Mouse (Mus musculus): Measurements from ENCODE around the gene Nxnl2.
"Not testable (repeated sequence)": the region's sequence is repeated elsewhere in the genome, so short reads cannot be mapped to it uniquely, and the experiment has no call there.

Gene Nxnl2

GRCm38 (mm10) chr13:51179362-51179761 lies 8.5 kb downstream of the Nxnl2 start:
- no peak for DNase-seq (ENCODE audit: low read depth, low spot score)

- DNase-seq (ENCODE audit: low read depth, low spot score) = no peak
These were observed 11.4 kb downstream of the Nxnl2 start for GRCm38 (mm10) chr13:51182236-51182635.

- DNase-seq (ENCODE audit: low read depth, low spot score) = no peak
These were observed 14.1 kb downstream of the Nxnl2 start for GRCm38 (mm10) chr13:51184896-51185295.

GRCm38 (mm10) chr13:51190336-51190735 lies 19.5 kb downstream of the Nxnl2 start:
- no peak for DNase-seq (ENCODE audit: low read depth, low spot score)

GRCm38 (mm10) chr13:51191416-51192140 lies 20.8 kb downstream of the Nxnl2 start:
- no peak for DNase-seq (ENCODE audit: low read depth, low spot score)

- DNase-seq (ENCODE audit: low read depth, low spot score) = no peak
These were observed 23.1 kb downstream of the Nxnl2 start for GRCm38 (mm10) chr13:51193893-51194292.

- no peak for DNase-seq (ENCODE audit: low read depth, low spot score)
These were observed 26.9 kb downstream of the Nxnl2 start for GRCm38 (mm10) chr13:51197699-51198098.

- no peak for DNase-seq (ENCODE audit: low read depth, low spot score)
These were observed 27.4 kb downstream of the Nxnl2 start for GRCm38 (mm10) chr13:51198186-51198585.

GRCm38 (mm10) chr13:51201985-51202843 lies 31.4 kb downstream of the Nxnl2 start:
- not testable (repeated sequence) for DNase-seq (ENCODE audit: low read depth, low spot score)

GRCm38 (mm10) chr13:51202844-51203173 lies 32.0 kb downstream of the Nxnl2 start:
- DNase-seq (ENCODE audit: low read depth, low spot score) = not testable (repeated sequence)

GRCm38 (mm10) chr13:51203467-51203866 lies 32.6 kb downstream of the Nxnl2 start:
- DNase-seq (ENCODE audit: low read depth, low spot score) = no peak

- DNase-seq (ENCODE audit: low read depth, low spot score) = not testable (repeated sequence)
These were observed 33.3 kb downstream of the Nxnl2 start for GRCm38 (mm10) chr13:51204081-51204480.

GRCm38 (mm10) chr13:51207965-51208364 lies 37.1 kb downstream of the Nxnl2 start:
- DNase-seq (ENCODE audit: low read depth, low spot score) = peak; percentile 32

- DNase-seq (ENCODE audit: low read depth, low spot score) = no peak
These were observed 37.7 kb downstream of the Nxnl2 start for GRCm38 (mm10) chr13:51208378-51209100.

GRCm38 (mm10) chr13:51210639-51211038 lies 39.8 kb downstream of the Nxnl2 start:
- DNase-seq (ENCODE audit: low read depth, low spot score) = no peak

GRCm38 (mm10) chr13:51214746-51215145 lies 43.9 kb downstream of the Nxnl2 start:
- no peak for DNase-seq (ENCODE audit: low read depth, low spot score)

- no peak for DNase-seq (ENCODE audit: low read depth, low spot score)
These were observed 50.1 kb downstream of the Nxnl2 start for GRCm38 (mm10) chr13:51220897-51221296.

GRCm38 (mm10) chr13:51221425-51222160 lies 50.8 kb downstream of the Nxnl2 start:
- DNase-seq (ENCODE audit: low read depth, low spot score) = no peak

Measured in brain, embryonic 18.5 days (tissue).